Mouse (Mus musculus) monocyte, adult 59 days (primary cell): ENCODE results near the gene Timm17b. TPM values are rescaled to one million over a fixed set of nuclear protein-coding genes. Genes with fewer than 3 reads are reported as not detected.

ENCODE experiments used
- total RNA-seq, 2 experiments: library from RNA; stranded (reverse); gene quantifications; one replicate each; pipeline ENCODE4 v1.2.4; 2023

Gene Timm17b
- total RNA-seq = 10 to 100 TPM; 28.4 to 31.2 TPM

DNA sequence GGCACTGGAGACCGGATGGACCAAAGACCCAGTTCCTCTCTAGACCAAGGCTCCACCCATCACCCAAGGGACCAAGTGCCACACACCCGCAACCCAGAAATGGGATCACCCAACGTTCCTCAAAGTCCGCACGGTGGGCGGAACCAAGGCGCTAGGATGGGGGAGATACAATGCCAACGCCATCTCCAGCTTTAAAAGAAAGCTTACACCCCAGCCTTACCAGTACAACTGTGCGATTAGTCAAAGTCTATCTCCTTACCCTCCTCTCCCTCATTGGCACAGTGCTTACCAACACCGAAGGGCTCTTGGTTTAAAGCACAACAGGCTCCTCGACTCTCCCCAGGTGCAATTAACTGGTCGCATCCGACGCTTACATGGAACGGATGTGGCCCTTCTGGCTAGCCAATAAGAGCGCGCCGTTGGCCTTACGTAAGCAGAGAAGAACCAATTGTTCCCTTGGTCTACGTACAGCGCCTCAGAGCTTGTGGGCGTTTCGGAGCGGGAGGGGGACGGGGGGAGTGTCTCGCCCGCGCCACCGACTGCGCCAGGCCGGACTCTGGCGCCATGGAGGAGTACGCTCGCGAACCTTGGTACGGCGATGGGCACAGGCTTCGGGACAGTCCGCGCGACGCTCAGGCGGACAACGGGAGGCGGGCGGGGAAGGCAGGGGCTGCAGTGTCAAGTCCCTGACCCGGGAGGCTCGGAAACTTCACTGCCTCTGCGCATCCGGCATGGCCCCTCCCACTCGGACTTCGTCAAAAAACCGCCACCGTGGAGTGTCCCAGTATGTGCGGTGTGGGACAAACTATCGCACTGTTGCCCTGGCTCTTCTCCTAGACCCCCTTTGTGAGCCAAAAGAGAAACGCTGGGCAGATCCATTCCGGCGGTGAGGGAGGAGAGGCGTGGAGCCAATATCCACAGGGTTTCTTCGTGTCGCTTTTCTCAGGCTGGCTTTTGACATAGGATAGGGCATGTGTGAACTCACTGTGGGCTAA lies at the start of gene Timm17b, which contains the start of gene Pqbp1:
Gene Timm17b, plus strand, starts transcription at position 478 of the 995 bp plus-strand sequence.
Gene Pqbp1, minus strand, starts transcription at position 390 of the 995 bp plus-strand sequence.

DNA sequence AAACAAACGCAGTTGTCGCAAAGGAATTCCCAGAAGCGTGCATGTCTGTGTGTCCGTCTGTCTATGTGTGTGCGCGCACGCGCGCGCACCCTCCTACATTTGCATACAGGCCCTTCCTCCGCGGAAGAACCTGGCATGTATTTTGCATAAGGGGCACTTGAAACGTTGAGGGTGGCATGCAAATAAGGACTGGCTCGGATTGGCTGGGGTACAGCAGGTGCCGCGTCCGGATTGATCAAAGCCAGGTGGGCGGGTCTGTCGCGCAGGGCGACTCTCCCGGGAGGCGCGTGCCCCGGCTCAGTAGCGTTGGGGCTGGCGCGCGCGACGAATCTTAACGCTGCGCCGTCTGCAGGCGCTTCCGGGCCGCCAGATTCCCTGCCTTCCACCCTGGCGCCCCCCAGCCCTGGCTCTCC lies 21.1 kb upstream of the Timm17b start, which contains the start of gene Pim2:
Gene Pim2, plus strand, starts transcription at position 256 of the 413 bp plus-strand sequence.

DNA sequence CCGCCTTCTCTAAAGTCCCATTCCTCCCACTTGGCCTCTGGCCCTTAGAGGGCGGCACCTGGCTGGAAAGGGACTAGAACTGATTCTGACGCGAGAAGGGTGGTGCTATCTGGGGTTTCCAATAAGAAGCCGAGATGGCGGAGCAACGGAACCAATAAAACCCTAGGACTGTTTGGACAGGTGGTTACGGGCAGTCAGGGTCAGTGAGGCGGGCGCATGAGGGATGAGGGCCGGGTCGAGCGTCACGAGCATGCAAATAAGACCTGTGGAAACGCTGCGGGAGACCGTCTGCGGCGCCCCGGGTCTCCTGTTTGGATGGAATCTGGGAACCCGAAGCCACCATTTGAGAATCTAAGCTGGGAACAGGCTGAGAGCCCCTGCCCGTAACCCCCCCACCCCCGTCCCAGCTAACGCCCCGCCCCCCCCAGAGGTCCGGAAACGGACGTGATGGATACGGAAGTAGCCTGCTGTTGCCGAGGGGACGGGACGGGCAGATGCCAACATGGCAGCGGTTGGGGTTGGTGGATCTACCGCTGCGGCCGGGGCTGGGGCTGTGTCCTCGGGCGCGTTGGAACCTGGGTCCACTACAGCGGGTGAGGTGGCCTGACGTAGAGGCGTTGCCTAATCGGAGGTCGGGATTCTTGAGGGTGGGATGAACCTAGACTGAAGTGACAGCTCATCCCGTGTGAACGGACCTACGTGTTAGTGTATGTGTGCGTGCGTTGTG lies 15.2 kb upstream of the Timm17b start, which contains the start of gene Slc35a2:
Gene Slc35a2, plus strand, starts transcription at position 188 of the 727 bp plus-strand sequence.

DNA sequence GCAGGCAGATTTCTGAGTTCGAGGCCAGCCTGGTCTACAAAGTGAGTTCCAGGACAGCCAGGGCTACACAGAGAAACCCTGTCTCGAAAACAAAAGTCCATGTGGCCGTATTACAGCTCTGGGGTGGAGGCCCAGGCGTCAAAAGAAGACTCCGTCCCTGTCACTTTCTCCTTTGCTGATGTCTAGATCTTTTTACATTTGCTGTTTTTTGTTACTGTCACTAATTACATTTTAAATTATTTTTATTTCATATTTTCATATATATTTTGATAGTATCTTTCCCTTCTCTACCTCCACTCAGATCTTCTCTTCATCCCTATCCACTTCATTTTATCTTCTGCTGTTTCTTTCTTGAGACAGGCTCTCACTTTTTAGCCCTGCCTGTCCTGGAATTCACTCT lies 8.6 kb downstream of the Timm17b start, which contains the start of gene Gm10491:
Gene Gm10491, minus strand, starts transcription at position 101 of the 400 bp plus-strand sequence.

DNA sequence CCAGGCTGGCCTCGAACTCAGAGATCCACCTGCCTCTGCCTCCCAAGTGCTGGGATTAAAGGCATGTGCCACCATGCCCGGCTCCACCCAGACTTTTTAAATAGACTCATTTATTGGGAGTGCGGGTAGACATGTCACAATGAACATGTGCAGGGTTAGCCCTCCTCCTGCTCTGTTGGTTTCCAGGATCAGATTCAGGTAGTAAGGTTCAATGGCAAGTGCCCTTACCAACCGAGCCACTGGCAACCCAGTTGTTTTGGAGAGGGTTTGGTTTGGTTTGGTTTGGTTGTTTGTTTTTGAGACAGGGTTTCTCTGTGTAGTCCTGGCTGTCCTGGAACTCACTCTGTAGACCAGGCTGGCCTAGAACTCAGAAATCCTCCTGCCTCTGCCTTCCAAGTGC lies 10.1 kb downstream of the Timm17b start, which contains the start of gene Gm10490:
Gene Gm10490, plus strand, starts transcription at position 301 of the 400 bp plus-strand sequence.

DNA sequence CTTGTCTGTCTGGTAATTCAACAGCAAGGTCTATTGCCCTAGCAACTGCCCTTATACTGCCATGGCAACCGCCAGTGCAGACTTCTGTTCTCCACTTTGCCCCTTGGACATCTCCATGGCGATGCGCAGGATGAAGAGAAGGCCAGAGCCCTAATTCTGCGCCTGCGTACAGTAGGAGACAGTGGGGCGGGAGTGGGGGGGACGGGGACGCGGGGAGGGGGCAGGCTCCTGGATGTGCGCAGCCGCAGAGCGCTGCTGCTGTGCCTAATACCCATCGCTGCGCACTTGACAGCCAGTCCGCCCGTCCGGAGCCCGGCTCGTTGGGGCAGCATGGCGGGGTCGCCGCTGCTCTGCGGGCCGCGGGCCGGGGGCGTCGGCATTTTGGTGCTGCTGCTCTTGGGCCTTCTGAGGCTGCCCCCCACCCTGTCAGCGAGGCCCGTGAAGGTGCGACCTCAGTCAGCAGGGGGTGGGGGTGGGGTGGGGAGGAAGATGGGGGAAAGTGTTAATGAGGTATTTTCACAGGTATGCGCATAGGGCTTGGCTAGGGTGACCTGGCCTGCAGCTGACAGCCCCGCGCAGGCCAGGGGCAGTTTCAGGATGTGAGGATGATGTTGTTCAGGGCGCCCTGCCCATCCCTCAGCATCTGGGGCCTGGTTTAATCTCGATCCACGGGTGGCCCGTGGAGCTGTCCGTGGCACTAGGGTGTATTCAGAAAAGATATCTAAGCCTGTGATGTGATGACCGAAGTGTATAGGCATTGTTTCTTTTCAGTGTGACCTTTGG lies 20.6 kb downstream of the Timm17b start, which contains the start of gene Pcsk1n:
Gene Pcsk1n, plus strand, starts transcription at position 222 of the 783 bp plus-strand sequence.

DNA sequence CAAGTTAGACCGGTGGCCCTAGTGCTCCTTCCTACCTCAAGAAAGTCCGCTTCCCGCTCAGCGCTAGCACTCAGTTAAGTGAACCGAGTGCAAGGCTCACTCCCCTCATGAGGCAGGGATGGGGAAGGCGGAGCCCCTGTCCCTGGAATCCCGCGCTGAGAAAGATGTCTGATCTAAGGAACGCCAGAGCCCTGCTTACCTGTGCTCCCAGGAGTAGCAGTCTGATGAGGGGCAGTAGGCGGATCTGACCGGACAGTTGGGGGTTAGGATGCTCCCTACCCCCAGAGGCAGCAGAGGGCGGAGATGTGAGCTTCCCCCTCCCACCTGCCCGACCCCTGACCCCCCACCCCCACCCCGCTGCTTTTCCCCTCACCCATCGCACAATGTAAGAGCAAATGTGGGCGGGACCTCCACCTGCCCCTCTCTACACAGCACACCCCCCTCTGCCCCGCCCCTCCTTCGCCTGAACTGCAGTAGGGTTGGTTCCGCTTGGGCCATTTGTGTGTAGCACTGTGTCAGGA lies 29.2 kb downstream of the Timm17b start, which contains the start of gene Eras:
Gene Eras, minus strand, starts transcription at position 338 of the 521 bp plus-strand sequence.

DNA sequence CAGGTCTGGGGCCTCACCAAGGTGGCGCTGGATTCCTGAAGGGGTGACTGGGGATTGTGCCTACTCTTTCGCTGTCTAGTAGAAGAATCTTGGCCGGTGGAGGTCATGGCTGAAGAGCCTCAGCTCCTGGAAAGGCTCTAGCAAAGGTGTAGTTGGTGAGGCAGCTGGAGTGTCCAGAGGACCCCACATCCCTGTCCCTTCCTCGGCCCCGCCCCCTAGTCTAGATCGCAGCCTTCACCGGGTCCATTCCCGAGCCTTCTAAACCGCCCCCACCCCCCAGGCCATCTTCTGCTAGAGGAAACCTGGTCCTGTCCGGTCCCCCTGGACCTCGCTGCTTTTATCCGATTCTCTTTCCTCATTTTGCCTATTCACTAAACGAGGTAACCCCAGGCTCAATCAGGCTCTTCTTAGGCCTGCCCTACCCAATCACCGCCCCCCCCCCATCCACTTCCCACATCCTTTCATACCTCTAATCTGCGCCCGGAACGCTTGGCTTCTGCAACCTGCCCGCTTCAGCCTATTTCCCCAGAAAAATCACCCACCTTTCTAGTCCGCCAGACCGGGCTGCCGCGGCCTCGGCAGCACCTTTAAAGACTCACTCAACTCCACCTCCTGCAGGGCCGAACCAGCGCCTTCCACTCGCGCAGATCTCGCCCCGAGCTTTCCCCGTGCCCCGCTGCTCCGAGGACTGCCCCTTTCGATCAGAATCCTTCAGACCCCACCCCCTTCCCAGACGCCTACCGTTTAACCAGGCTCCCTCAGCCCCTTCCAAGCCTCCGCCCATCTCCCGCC lies 48.1 kb downstream of the Timm17b start, which contains the start of gene Hdac6:
Gene Hdac6, minus strand, starts transcription at position 782 of the 792 bp plus-strand sequence.

Other genes with a start within 250 kb of the Timm17b start
- 10 to 100 TPM; 22.3 to 26.5 TPM for gene Prickle3, start 242.1 kb upstream of the Timm17b start, total RNA-seq
- gene Plp2, start 228.0 kb upstream of the Timm17b start, total RNA-seq = 10 to 100 TPM; 78.2 to 91.8 TPM
- gene Magix, start 218.1 kb upstream of the Timm17b start, total RNA-seq = not detected
- 10 to 100 TPM; 38.6 to 45.8 TPM for gene Gpkow, start 202.2 kb upstream of the Timm17b start, total RNA-seq
- 10 to 100 TPM; 42.0 to 42.8 TPM for gene Wdr45, start 185.0 kb upstream of the Timm17b start, total RNA-seq
- not detected for gene Gm45208, start 177.1 kb upstream of the Timm17b start, total RNA-seq
- 10 to 100 TPM in 1 of 2 experiments, 1 to 10 TPM in 1; 8.2 to 10.6 TPM for gene Praf2, start 170.9 kb upstream of the Timm17b start, total RNA-seq
- gene Ccdc120, start 148.5 kb upstream of the Timm17b start, total RNA-seq = not detected
- gene Tfe3, start 136.8 kb upstream of the Timm17b start, total RNA-seq = 100 to 1,000 TPM; 109 to 115 TPM
- gene Gripap1, start 109.6 kb upstream of the Timm17b start, total RNA-seq = 100 to 1,000 TPM; 114 to 122 TPM
- 1 to 10 TPM; 2.0 to 5.9 TPM for gene Kcnd1, start 77.1 kb upstream of the Timm17b start, total RNA-seq
- gene Otud5, start 58.0 kb upstream of the Timm17b start, total RNA-seq = 100 to 1,000 TPM; 147 to 152 TPM
- gene Pim2, start 21.1 kb upstream of the Timm17b start, total RNA-seq = 1 to 10 TPM; 7.1 to 7.2 TPM
- gene Slc35a2, start 15.3 kb upstream of the Timm17b start, total RNA-seq = 10 to 100 TPM; 30.2 to 34.2 TPM
- 10 to 100 TPM; 40.6 to 46.7 TPM for gene Pqbp1, start 88 bp upstream of the Timm17b start, total RNA-seq
- gene Gm10491, start 8.5 kb downstream of the Timm17b start, total RNA-seq = not detected
- not detected for gene Gm10490, start 10.2 kb downstream of the Timm17b start, total RNA-seq
- not detected for gene Pcsk1n, start 20.5 kb downstream of the Timm17b start, total RNA-seq
- not detected for gene Eras, start 29.2 kb downstream of the Timm17b start, total RNA-seq
- 10 to 100 TPM in 1 of 2 experiments, 1 to 10 TPM in 1; 8.1 to 11.2 TPM for gene Hdac6, start 48.5 kb downstream of the Timm17b start, total RNA-seq
- not detected for gene Gata1, start 78.7 kb downstream of the Timm17b start, total RNA-seq
- gene Glod5, start 119.1 kb downstream of the Timm17b start, total RNA-seq = not detected
- 10 to 100 TPM; 13.8 to 15.7 TPM for gene Suv39h1, start 175.4 kb downstream of the Timm17b start, total RNA-seq
- gene Was, start 191.1 kb downstream of the Timm17b start, total RNA-seq = 100 to 1,000 TPM; 141 to 157 TPM
- 10 to 100 TPM; 72.2 to 76.7 TPM for gene Wdr13, start 233.5 kb downstream of the Timm17b start, total RNA-seq
- gene Rbm3, start 246.5 kb downstream of the Timm17b start, total RNA-seq = 100 to 1,000 TPM; 328 to 382 TPM